Mouse (Mus musculus) adrenal gland, postnatal 4 days (tissue): ENCODE data around the gene Plppr5. TPM values are rescaled to one million over a fixed set of nuclear protein-coding genes. Genes with fewer than 3 reads are reported as not detected.

ENCODE experiments used
- DNase-seq, 2 experiments: peaks; one replicate each; pipeline ENCODE4 v3.0.0; 2021 to 2022; ENCODE audit warnings: low spot score in 2 of 2, mixed read lengths in 2 of 2
- total RNA-seq, 2 experiments: library from RNA; stranded (reverse); gene quantifications; 2 replicates each; pipeline ENCODE4 v1.2.3; 2021

Gene Plppr5
- total RNA-seq, 2 experiments from 2014 or later: 1.3 to 1.6 TPM

- DNase-seq: no peak
Measured at GRCm38 (mm10) chr3:117694736-117695135, 120.1 kb downstream of the Plppr5 start.

- no peak for DNase-seq
Measured at GRCm38 (mm10) chr3:117696350-117696749, 121.7 kb downstream of the Plppr5 start.

- DNase-seq: no peak
Measured at GRCm38 (mm10) chr3:117708788-117709187, 134.2 kb downstream of the Plppr5 start.

GRCm38 (mm10) chr3:117716534-117717280, 142.1 kb downstream of the Plppr5 start:
- no peak for DNase-seq

GRCm38 (mm10) chr3:117723390-117723789, 148.8 kb downstream of the Plppr5 start:
- DNase-seq: no peak

- no peak for DNase-seq
Measured at GRCm38 (mm10) chr3:117724521-117724920, 149.9 kb downstream of the Plppr5 start.

- DNase-seq: no peak
Measured at GRCm38 (mm10) chr3:117725501-117725900, 150.9 kb downstream of the Plppr5 start.

GRCm38 (mm10) chr3:117728136-117728535, 153.5 kb downstream of the Plppr5 start:
- no peak for DNase-seq

- no peak for DNase-seq
Measured at GRCm38 (mm10) chr3:117729121-117730072, 154.8 kb downstream of the Plppr5 start.

GRCm38 (mm10) chr3:117731545-117731944, 156.9 kb downstream of the Plppr5 start:
- DNase-seq: no peak

GRCm38 (mm10) chr3:117732661-117733060, 158.0 kb downstream of the Plppr5 start:
- DNase-seq: no peak

Other genes starting within 250 kb of the Plppr5 start
- gene Plppr4, start 214.0 kb upstream of the Plppr5 start, total RNA-seq: 1 to 10 TPM; 5.1 to 6.1 TPM